Mouse (Mus musculus) liver, embryonic 15.5 days (tissue): ENCODE data around the gene Smn1. TPM values are rescaled to one million over a fixed set of nuclear protein-coding genes. Genes with fewer than 3 reads are reported as not detected.

Experiments
- ATAC-seq: fragments of 200-750 bp; cut with Nextera tagmentation; 2 replicates; pipeline ENCODE4 v1.8.0; 2017; ENCODE audit warnings: moderate number of reproducible peaks, mild to moderate bottlenecking, moderate library complexity; ENCODE audit not compliant: insufficient read depth
- H3K27ac ChIP-seq: fragments of 300-500 bp; sonication (generic); replicated peaks from 2 replicates; pipeline ENCODE4 v1.5.1; 2015; ENCODE audit warnings: mild to moderate bottlenecking, inconsistent platforms
- H3K27me3 ChIP-seq: fragments of 300-500 bp; sonication (generic); 2 replicates; pipeline ENCODE4 v1.6.1; 2015; ENCODE audit warnings: mild to moderate bottlenecking, inconsistent platforms
- H3K36me3 ChIP-seq: fragments of 300-500 bp; sonication (generic); replicated peaks from 2 replicates; pipeline ENCODE4 v1.6.1; 2015; ENCODE audit warnings: moderate library complexity, mild to moderate bottlenecking, inconsistent platforms
- H3K4me1 ChIP-seq: fragments of 300-500 bp; sonication (generic); replicated peaks from 2 replicates; pipeline ENCODE4 v1.6.1; 2015; ENCODE audit warnings: inconsistent platforms
- H3K4me2 ChIP-seq: fragments of 300-500 bp; sonication (generic); 2 replicates; pipeline ENCODE4 v1.6.1; 2015; ENCODE audit warnings: moderate library complexity, mild to moderate bottlenecking, inconsistent platforms
- H3K4me3 ChIP-seq: fragments of 300-500 bp; sonication (generic); replicated peaks from 2 replicates; pipeline ENCODE4 v1.5.1; 2015; ENCODE audit warnings: mild to moderate bottlenecking, inconsistent platforms
- H3K9ac ChIP-seq: fragments of 300-500 bp; sonication (generic); 2 replicates; pipeline ENCODE4 v1.6.1; 2015; ENCODE audit warnings: moderate library complexity, mild to moderate bottlenecking, inconsistent platforms
- H3K9me3 ChIP-seq: fragments of 300-500 bp; sonication (generic); replicated peaks from 2 replicates; pipeline ENCODE4 v1.6.1; 2016; ENCODE audit warnings: inconsistent platforms
- WGBS: fragments of 180-500 bp; shearing (Covaris S2); methylation state at CpG from one replicate; pipeline ENCODE4 v1.1.7; 2015; ENCODE audit warnings: mixed read lengths; ENCODE audit not compliant: insufficient replicate concordance; 5-methylcytosine and 5-hydroxymethylcytosine counted together
- polyA plus RNA-seq: library from polyadenylated mRNA; unstranded; fragments of >200 nt; fragmentation: Nextera tagmentation; extraction: Ambion mirVana; gene quantifications from 2 replicates; pipeline ENCODE4 v1.2.1, GENCODE M21; 2015

Smn1 gene
- polyA plus RNA-seq = 17.5 and 18.0 TPM in 2 replicates

GRCm38 (mm10) chr13:100124423-100125257, at the start of gene Smn1:
Smn1 (plus strand) TSS chr13:100124852.
- peaks cover 28% of the 10 kb centered on the region for H3K36me3 ChIP-seq
- 4% methylated on average over 42 of the region's 42 CpGs for WGBS
- H3K9me3 ChIP-seq = no peaks in the 10 kb centered on the region
- H3K27me3 ChIP-seq = 0 out of 2 replicates have a peak, but pooled peaks cover 3% of the 10 kb centered on the region
- H3K27ac ChIP-seq = peak within 1 kb of the TSS; percentile 53; the same call in 1 of the 2 replicates
- H3K4me1 ChIP-seq = peaks cover 15% of the 10 kb centered on the region
- ATAC-seq = peak; percentile 95
- H3K9ac ChIP-seq = peak within 1 kb of the TSS; percentile 81
- peak within 1 kb of the TSS; percentile 80 for H3K4me2 ChIP-seq
- peak within 1 kb of the TSS; percentile 95 for H3K4me3 ChIP-seq

- Histone ChIP-seq H3K9me3 (no peaks in the 10 kb centered on the region), H3K9ac (no peak overlapping the region), H3K36me3 (peaks cover 48% of the 10 kb centered on the region), H3K4me3 (no peak overlapping the region), H3K4me2 (no peak overlapping the region), H3K4me1 (peaks cover 27% of the 10 kb centered on the region), H3K27me3 (no peaks in the 10 kb centered on the region), H3K27ac (no peak overlapping the region)
- 43% methylated on average over 6 of the region's 6 CpGs for WGBS
- ATAC-seq = no peak
These were observed 25.8 kb upstream of the Smn1 start for GRCm38 (mm10) chr13:100098808-100099207.

- Histone ChIP-seq H3K27me3 (peaks cover 8% of the 10 kb centered on the region), H3K4me2 (peak overlapping the region; percentile 70), H3K4me3 (peak overlapping the region; percentile 97), H3K9ac (peak overlapping the region; percentile 95), H3K36me3 (peaks cover 7% of the 10 kb centered on the region; the same call in 1 of the 2 replicates), H3K4me1 (peaks cover 43% of the 10 kb centered on the region), H3K27ac (peak overlapping the region; percentile 81), H3K9me3 (no peaks in the 10 kb centered on the region)
- WGBS = 2% methylated on average over 15 of the region's 15 CpGs
- peak; percentile 22 for ATAC-seq
These were observed 21.5 kb upstream of the Smn1 start for GRCm38 (mm10) chr13:100103052-100103658.

- under 1% methylated on average over 44 of the region's 44 CpGs for WGBS
- peaks cover 12% of the 10 kb centered on the region for H3K27me3 ChIP-seq
- peak within 1 kb of the TSS; percentile 95 for H3K9ac ChIP-seq
- peak within 1 kb of the TSS; percentile 97 for H3K4me3 ChIP-seq
- peaks cover 48% of the 10 kb centered on the region for H3K4me1 ChIP-seq
- peak within 1 kb of the TSS; percentile 70 for H3K4me2 ChIP-seq
- H3K36me3 ChIP-seq = peaks cover 2% of the 10 kb centered on the region; the same call in 1 of the 2 replicates
- ATAC-seq = peak; percentile 80
- H3K9me3 ChIP-seq = no peaks in the 10 kb centered on the region
- H3K27ac ChIP-seq = peak within 1 kb of the TSS; percentile 81
These were observed 20.9 kb upstream of the Smn1 start, which contains the start of gene Bdp1 for GRCm38 (mm10) chr13:100103748-100104254. Bdp1 (minus strand) TSS chr13:100104070.

GRCm38 (mm10) chr13:100107652-100108472, 16.8 kb upstream of the Smn1 start, which contains the start of gene Serf1:
Serf1 (plus strand) TSS chr13:100108012.
- Histone ChIP-seq H3K27ac (no peak within 1 kb of the TSS), H3K4me3 (peak within 1 kb of the TSS; percentile 70), H3K9me3 (no peaks in the 10 kb centered on the region), H3K4me1 (peaks cover 30% of the 10 kb centered on the region), H3K4me2 (peak within 1 kb of the TSS; percentile 89), H3K9ac (peak within 1 kb of the TSS; percentile 52), H3K36me3 (no peaks in the 10 kb centered on the region), H3K27me3 (peaks cover 12% of the 10 kb centered on the region)
- WGBS = 1% methylated on average over 76 of the region's 76 CpGs
- peak; percentile 53 for ATAC-seq

GRCm38 (mm10) chr13:100112218-100112972, 12.3 kb upstream of the Smn1 start:
- Histone ChIP-seq H3K36me3 (no peaks in the 10 kb centered on the region), H3K9me3 (no peaks in the 10 kb centered on the region), H3K4me3 (no peak overlapping the region), H3K9ac (no peak overlapping the region), H3K27me3 (peaks cover 6% of the 10 kb centered on the region; the same call in 1 of the 2 replicates), H3K4me2 (no peak overlapping the region), H3K27ac (no peak overlapping the region), H3K4me1 (peaks cover 17% of the 10 kb centered on the region)
- WGBS = 33% methylated on average over 5 of the region's 5 CpGs
- no peak for ATAC-seq

GRCm38 (mm10) chr13:100123970-100124369, 682 bp upstream of the Smn1 start:
- Histone ChIP-seq H3K4me3 (peak overlapping the region; percentile 95), H3K4me2 (peak overlapping the region; percentile 80), H3K9me3 (no peaks in the 10 kb centered on the region), H3K27me3 (0 out of 2 replicates have a peak, but pooled peaks cover 3% of the 10 kb centered on the region), H3K4me1 (peaks cover 15% of the 10 kb centered on the region), H3K9ac (no peak overlapping the region), H3K27ac (no peak overlapping the region), H3K36me3 (peaks cover 23% of the 10 kb centered on the region)
- 69% methylated on average over 3 of the region's 3 CpGs for WGBS
- ATAC-seq = no peak

GRCm38 (mm10) chr13:100125258-100125643, 599 bp downstream of the Smn1 start:
- ATAC-seq = 0 out of 2 replicates have a peak, but pooled peaks have one; percentile 22
- Histone ChIP-seq H3K4me3 (peak overlapping the region; percentile 95), H3K4me2 (peak overlapping the region; percentile 80), H3K9ac (peak overlapping the region; percentile 81), H3K9me3 (no peaks in the 10 kb centered on the region), H3K36me3 (peaks cover 31% of the 10 kb centered on the region), H3K27me3 (0 out of 2 replicates have a peak, but pooled peaks cover 3% of the 10 kb centered on the region), H3K27ac (0 out of 2 replicates have a peak overlapping the region, but pooled peaks have one; percentile 53), H3K4me1 (peaks cover 15% of the 10 kb centered on the region)
- 2% methylated on average over 10 of the region's 10 CpGs for WGBS

GRCm38 (mm10) chr13:100141646-100142314, 17.1 kb downstream of the Smn1 start:
- 63% methylated on average over 8 of the region's 8 CpGs for WGBS
- no peak overlapping the region for H3K4me2 ChIP-seq
- H3K9ac ChIP-seq = no peak overlapping the region
- H3K9me3 ChIP-seq = no peaks in the 10 kb centered on the region
- H3K4me3 ChIP-seq = no peak overlapping the region
- ATAC-seq = no peak
- no peak overlapping the region for H3K27ac ChIP-seq
- no peaks in the 10 kb centered on the region for H3K4me1 ChIP-seq
- H3K36me3 ChIP-seq = peaks cover 26% of the 10 kb centered on the region
- H3K27me3 ChIP-seq = no peaks in the 10 kb centered on the region
